Mouse (Mus musculus): ENCODE results near the gene Cd69.

DNA sequence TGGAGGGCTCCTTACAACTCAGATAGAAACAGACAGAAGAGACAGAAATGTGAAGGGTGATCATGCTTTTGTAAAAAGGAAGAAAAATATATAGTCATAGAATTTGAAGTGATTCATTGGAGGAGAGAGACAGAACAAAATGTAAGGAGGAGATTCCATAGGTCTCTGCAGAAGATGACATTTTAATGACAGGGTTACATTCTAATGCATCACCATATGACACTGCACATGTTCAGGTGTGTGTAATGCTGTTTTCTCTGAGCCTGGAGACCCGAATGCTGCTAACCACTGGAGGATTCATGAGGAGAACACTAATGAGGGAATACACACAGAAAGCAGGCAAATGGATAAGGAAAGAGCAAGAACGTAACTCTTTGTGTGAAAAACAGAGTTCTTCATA is 760 bp downstream of the Cd69 start:
- TF ChIP-seq POLR2A (IDR thresholded peaks at IDR 0.05; ENCODE audit: borderline replicate concordance, control insufficient read depth, low read depth, low read length) (no peak), CTCF (IDR thresholded peaks at IDR 0.05; ENCODE audit: control insufficient read depth, insufficient read depth, low read length) (no peak)
